ENCODE assay signal across 16 mouse cellular contexts in the genomic region with DNA sequence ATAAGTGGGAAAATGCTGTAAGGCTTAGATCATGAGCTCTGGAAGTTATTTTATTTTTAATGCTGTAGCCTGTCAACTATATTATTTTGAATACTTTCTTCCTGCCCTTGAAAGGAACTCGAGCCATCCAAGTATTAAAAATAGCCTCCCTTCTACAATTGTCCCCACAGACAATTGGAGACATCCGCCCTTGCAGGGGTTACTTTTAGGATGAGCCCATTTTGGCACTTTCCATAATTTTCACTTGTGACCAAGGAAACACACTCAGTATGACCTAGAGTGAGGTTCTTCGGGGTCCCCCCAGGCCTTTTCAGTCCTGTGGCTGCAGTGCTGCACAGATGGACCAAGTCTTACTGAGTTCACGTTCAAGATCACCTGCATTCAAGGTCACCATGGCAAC.
"Had no signal": no experiment of that assay in that cellular context is flagged by ENCODE, and none has a peak within 500 bp of the region (broad histone marks: within the 10 kb centered on the region; RNA-seq: fewer than 3 reads in every experiment).

No protein-coding gene starts in this region.

- H3K27ac ChIP-seq: kidney, postnatal 0 days; limb, embryonic 12.5 days; liver, embryonic 13.5 days; lung, embryonic 15.5 days; macrophage; midbrain, embryonic 15.5 days; neural tube, embryonic 13.5 days had no signal

- H3K9ac ChIP-seq: limb, embryonic 12.5 days; liver, embryonic 13.5 days; liver, postnatal 0 days; lung, embryonic 15.5 days; midbrain, embryonic 15.5 days; neural tube, embryonic 13.5 days had no signal

- ATAC-seq: liver, postnatal 0 days; midbrain, embryonic 15.5 days had no signal

- H3K4me3 ChIP-seq: limb, embryonic 12.5 days; liver, embryonic 13.5 days; lung, embryonic 15.5 days; megakaryocyte, embryonic 14.5 days; midbrain, embryonic 15.5 days; neural tube, embryonic 13.5 days had no signal

- DNase-seq: liver; liver, embryonic 13.5 days; liver, postnatal 0 days; lung, postnatal 14 days; retina, postnatal 1 day; right cerebral cortex, postnatal 4 days; spleen, adult 18-20 months; thymus, postnatal 36 days had no signal

- H3K9me3 ChIP-seq: limb, embryonic 12.5 days; liver, embryonic 13.5 days; lung, embryonic 15.5 days; megakaryocyte, embryonic 14.5 days; midbrain, embryonic 15.5 days; neural tube, embryonic 13.5 days had no signal

- H3K4me2 ChIP-seq: limb, embryonic 12.5 days; liver, embryonic 13.5 days; lung, embryonic 15.5 days; midbrain, embryonic 11.5 days; midbrain, embryonic 15.5 days; neural tube, embryonic 13.5 days had no signal

- H3K27me3 ChIP-seq: limb, embryonic 12.5 days; liver, embryonic 13.5 days; lung, embryonic 15.5 days; megakaryocyte, embryonic 14.5 days; midbrain, embryonic 15.5 days; neural tube, embryonic 13.5 days had no signal

- H3K4me1 ChIP-seq: liver, embryonic 13.5 days; lung, embryonic 15.5 days; midbrain, embryonic 15.5 days; neural tube, embryonic 13.5 days had no signal

- H3K36me3 ChIP-seq: limb, embryonic 12.5 days; liver, embryonic 13.5 days; lung, embryonic 15.5 days; midbrain, embryonic 15.5 days; neural tube, embryonic 13.5 days had no signal
